Mouse (Mus musculus) hindbrain, embryonic 16.5 days (tissue): Measurements from ENCODE around the gene Thada. TPM values are rescaled to one million over a fixed set of nuclear protein-coding genes. Genes with fewer than 3 reads are reported as not detected.

ENCODE experiments used
- ATAC-seq: fragments of 200-750 bp; cut with Nextera tagmentation; 2 replicates; pipeline ENCODE4 v1.8.0; 2017; ENCODE audit warnings: moderate TSS enrichment, moderate library complexity
- H3K27ac ChIP-seq: fragments of 300-500 bp; sonication (generic); 2 replicates; pipeline ENCODE4 v1.5.1; 2014; ENCODE audit warnings: low read depth, mild to moderate bottlenecking, control low read depth, low read length, moderate library complexity
- H3K27me3 ChIP-seq: fragments of 300-500 bp; sonication (generic); replicated peaks from 2 replicates; pipeline ENCODE4 v1.6.1; 2014; ENCODE audit warnings: low read length; ENCODE audit not compliant: control insufficient read depth, insufficient read depth
- H3K36me3 ChIP-seq: fragments of 300-500 bp; sonication (generic); 2 replicates; pipeline ENCODE4 v1.6.1; 2014; ENCODE audit warnings: mild to moderate bottlenecking, low read length, moderate library complexity, mixed read lengths; ENCODE audit not compliant: control insufficient read depth, insufficient read depth
- H3K4me1 ChIP-seq: fragments of 300-500 bp; sonication (generic); 2 replicates; pipeline ENCODE4 v1.6.1; 2014; ENCODE audit warnings: low read depth, low read length; ENCODE audit not compliant: control insufficient read depth, insufficient read depth
- H3K4me2 ChIP-seq: fragments of 300-500 bp; sonication (generic); 2 replicates; pipeline ENCODE4 v1.6.1; 2014; ENCODE audit warnings: mild to moderate bottlenecking, low read length, control low read depth, moderate library complexity
- H3K4me3 ChIP-seq: fragments of 300-500 bp; sonication (generic); 2 replicates; pipeline ENCODE4 v1.5.1; 2014; ENCODE audit warnings: mild to moderate bottlenecking, low read length, control low read depth, moderate library complexity
- H3K9ac ChIP-seq: fragments of 300-500 bp; sonication (generic); 2 replicates; pipeline ENCODE4 v1.6.1; 2014; ENCODE audit warnings: low read depth, mild to moderate bottlenecking, control low read depth, low read length, moderate library complexity
- H3K9me3 ChIP-seq: fragments of 300-500 bp; sonication (generic); 2 replicates; pipeline ENCODE4 v1.6.1; 2014; ENCODE audit warnings: mild to moderate bottlenecking, low read length, moderate library complexity; ENCODE audit not compliant: control insufficient read depth
- WGBS: fragments of 180-500 bp; shearing (Covaris S2); extraction: QIAGEN DNeasy Blood & Tissue Kit; methylation state at CpG from one replicate; pipeline ENCODE4 v1.1.7; 2014; 5-methylcytosine and 5-hydroxymethylcytosine counted together
- polyA plus RNA-seq: library from polyadenylated mRNA; unstranded; fragments of >200 nt; fragmentation: Nextera tagmentation; extraction: Ambion mirVana; gene quantifications from 2 replicates; pipeline ENCODE4 v1.2.1, GENCODE M21; 2015

The Thada gene
- polyA plus RNA-seq, 1 experiment from 2014 or later = 5.1 TPM

DNA sequence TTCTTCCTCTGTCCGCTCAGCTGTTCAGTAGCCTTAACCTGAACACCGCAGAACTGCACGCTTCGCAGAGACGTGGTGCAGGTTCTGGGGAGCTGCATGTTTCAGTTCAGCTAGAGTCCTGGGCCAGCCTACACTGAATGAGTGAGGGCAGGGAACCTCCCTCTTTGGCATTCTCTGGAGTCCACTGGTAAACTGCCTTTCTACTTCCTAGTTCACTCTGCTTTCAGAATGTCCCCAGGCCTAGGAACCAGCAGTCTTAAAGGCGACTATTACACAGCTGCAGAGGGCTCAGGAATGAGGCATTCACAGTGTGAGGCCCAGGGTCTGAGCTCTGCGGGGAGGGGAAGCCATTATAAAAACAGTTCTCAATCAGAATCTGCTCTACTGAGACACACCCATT lies 262.7 kb downstream of the Thada start:
- no peak overlapping the region for H3K27ac ChIP-seq
- no peaks in the 10 kb centered on the region for H3K9me3 ChIP-seq
- H3K36me3 ChIP-seq = peaks cover 5% of the 10 kb centered on the region; the same call in 1 of the 2 replicates
- no peak for ATAC-seq
- WGBS = 62% methylated on average over 7 of the region's 7 CpGs
- no peak overlapping the region for H3K4me3 ChIP-seq
- H3K9ac ChIP-seq = no peak overlapping the region
- H3K27me3 ChIP-seq = no peaks in the 10 kb centered on the region
- H3K4me2 ChIP-seq = no peak overlapping the region
- no peaks in the 10 kb centered on the region for H3K4me1 ChIP-seq

DNA sequence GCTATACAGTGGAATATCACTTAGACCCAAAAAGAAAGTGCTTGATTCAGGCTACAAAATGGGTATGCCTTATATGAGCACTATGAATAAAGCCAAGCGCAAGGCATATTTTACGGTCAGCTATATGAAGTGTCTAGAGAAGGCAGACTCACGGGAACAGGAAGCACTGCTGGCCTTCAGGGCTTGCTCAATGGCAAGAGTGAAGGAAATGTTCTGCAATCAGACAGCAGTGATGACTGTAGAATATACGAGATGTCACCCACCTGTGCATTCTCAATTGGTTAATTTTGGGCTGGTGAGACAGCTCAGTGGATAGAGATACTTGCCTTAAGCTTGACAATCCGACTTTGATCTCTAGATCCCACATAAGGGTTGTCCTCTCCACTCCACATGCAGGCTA lies 264.8 kb downstream of the Thada start:
- no peak for ATAC-seq
- Histone ChIP-seq H3K27me3 (no peaks in the 10 kb centered on the region), H3K9ac (no peak overlapping the region), H3K27ac (no peak overlapping the region), H3K4me3 (no peak overlapping the region), H3K4me1 (no peaks in the 10 kb centered on the region), H3K9me3 (no peaks in the 10 kb centered on the region), H3K36me3 (peaks cover 5% of the 10 kb centered on the region; the same call in 1 of the 2 replicates), H3K4me2 (no peak overlapping the region)
- 95% methylated on average over 5 of the region's 5 CpGs for WGBS

DNA sequence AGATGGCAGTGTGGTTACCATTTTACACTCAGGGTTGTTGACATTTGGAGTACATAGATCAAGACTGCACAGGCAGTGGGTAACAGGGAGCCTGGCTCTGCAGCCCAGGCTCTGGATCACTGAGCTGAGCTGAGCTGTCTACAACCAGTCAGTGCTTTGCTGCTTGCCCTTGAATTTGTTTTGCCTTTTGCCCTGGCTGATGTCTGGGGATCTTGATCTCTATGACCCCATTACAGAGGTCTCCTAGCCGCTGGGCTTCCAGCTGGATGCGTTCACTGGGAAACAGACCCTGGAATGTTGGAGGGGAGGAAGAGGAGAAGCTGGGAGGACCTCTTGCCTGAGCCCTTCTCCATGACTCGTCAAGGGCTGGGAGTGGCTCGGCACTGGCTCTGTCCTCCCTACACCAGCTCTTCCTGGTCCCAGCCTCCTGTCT lies 268.1 kb downstream of the Thada start:
- no peaks in the 10 kb centered on the region for H3K4me1 ChIP-seq
- H3K36me3 ChIP-seq = no peaks in the 10 kb centered on the region
- no peak overlapping the region for H3K27ac ChIP-seq
- H3K9ac ChIP-seq = no peak overlapping the region
- WGBS = 51% methylated on average over 4 of the region's 4 CpGs
- H3K9me3 ChIP-seq = no peaks in the 10 kb centered on the region
- no peaks in the 10 kb centered on the region for H3K27me3 ChIP-seq
- no peak overlapping the region for H3K4me3 ChIP-seq
- ATAC-seq = no peak
- H3K4me2 ChIP-seq = no peak overlapping the region

DNA sequence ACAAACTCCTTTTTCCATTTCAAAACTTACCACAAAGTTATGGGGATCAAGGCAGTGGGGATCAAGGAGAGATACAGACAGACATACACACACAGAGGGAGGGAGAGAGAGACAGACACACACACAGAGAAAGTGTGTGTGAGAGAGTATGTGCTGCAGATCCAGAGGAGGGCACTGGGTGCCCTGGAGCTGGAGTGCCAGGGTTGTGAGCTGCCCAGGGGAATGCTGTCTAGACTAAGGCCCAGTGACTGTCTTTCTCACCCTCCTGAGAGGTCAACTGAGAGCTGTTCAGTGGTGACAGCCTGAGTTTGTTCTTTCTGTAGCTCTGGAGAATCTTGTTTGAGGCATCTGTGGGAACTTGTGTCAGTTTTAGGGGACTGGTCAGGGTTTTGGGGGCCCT lies 269.7 kb downstream of the Thada start:
- no peak overlapping the region for H3K4me3 ChIP-seq
- no peak overlapping the region for H3K27ac ChIP-seq
- H3K9ac ChIP-seq = no peak overlapping the region
- no peak overlapping the region for H3K4me2 ChIP-seq
- ATAC-seq = no peak
- no peaks in the 10 kb centered on the region for H3K4me1 ChIP-seq
- no peaks in the 10 kb centered on the region for H3K36me3 ChIP-seq
- H3K27me3 ChIP-seq = no peaks in the 10 kb centered on the region
- no peaks in the 10 kb centered on the region for H3K9me3 ChIP-seq

DNA sequence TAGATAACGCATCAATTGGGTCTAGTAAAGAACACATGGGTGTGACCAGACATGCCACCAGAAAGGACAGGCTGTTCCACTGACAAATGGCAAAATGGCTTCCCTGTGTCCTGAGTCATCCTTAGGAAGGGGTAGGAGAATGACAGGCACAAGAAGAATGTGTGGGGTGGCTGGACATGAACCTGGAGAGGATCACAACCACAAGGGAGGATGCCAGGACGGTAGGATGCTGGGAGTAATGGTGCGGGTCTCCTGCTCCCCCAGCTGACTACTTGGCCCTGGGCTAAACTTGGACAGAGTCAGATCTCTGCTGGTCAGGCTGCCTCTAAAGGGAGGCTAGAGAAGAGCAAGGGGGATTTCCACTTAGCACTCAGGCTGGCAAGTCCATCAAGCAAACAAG lies 270.2 kb downstream of the Thada start:
- Histone ChIP-seq H3K9ac (no peak overlapping the region), H3K27ac (no peak overlapping the region), H3K4me1 (no peaks in the 10 kb centered on the region), H3K27me3 (no peaks in the 10 kb centered on the region), H3K9me3 (no peaks in the 10 kb centered on the region), H3K4me2 (no peak overlapping the region), H3K36me3 (no peaks in the 10 kb centered on the region), H3K4me3 (no peak overlapping the region)
- ATAC-seq = no peak
- 87% methylated on average over 3 of the region's 3 CpGs for WGBS

DNA sequence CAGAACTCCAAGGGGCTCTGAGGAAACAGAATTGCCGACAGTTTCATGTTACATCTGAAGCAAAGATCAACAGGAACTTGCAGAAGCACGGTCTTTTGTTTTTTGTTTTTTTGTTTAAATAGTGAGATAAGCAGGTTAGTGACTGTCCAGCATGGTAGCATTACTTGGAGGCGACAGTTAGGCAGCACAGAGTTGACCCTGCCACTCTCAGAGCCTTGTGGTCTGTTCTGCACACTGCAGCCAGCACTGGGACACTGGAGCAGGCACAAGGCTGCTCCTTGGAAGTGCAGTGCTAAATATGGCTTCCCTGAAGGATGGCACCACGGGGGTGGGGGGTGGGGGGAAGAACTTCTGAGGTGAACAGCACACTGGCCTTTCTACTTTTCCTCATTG lies 271.0 kb downstream of the Thada start:
- Histone ChIP-seq H3K4me1 (no peaks in the 10 kb centered on the region), H3K27ac (no peak overlapping the region), H3K4me3 (no peak overlapping the region), H3K9ac (no peak overlapping the region), H3K4me2 (no peak overlapping the region), H3K9me3 (no peaks in the 10 kb centered on the region), H3K27me3 (no peaks in the 10 kb centered on the region), H3K36me3 (no peaks in the 10 kb centered on the region)
- WGBS = 59% methylated on average over 4 of the region's 4 CpGs
- ATAC-seq = no peak

DNA sequence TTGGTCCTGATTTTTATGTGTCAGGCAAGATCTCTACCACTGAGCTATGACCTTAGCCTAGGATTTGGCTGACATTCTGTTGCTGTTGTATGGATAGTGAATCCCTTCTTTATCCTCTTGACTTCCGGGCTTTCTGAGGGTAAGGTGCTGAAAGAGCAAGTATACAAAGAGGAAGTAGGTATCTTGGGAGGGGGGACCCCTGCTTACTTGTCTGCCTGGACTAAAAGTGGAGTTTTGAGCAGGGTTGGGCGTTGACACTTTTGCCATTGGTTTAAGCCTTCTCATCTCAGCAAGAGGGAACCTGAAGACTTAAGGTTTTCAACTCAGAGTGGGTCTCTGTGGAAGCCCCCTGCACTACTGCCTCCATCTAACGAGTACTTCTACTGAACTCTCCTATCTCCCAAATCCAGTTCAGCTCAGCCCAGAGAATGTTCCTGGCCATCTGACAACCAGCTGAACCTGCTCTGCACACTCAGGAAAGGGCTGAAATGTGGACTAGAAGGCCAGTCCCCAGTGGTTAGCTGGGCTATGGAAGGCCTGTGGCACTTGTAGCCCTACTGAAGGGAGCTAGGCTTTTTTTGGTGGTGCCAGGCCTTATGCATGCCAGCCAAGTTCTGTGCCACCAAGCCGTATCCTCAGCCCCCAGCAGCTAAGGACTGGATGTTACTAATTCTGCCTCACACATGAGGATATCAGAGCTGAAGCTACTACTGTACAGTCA lies 271.6 kb downstream of the Thada start:
- H3K4me2 ChIP-seq = no peak overlapping the region
- no peak overlapping the region for H3K4me3 ChIP-seq
- no peak overlapping the region for H3K27ac ChIP-seq
- no peaks in the 10 kb centered on the region for H3K36me3 ChIP-seq
- no peaks in the 10 kb centered on the region; the same call in 1 of the 2 replicates for H3K4me1 ChIP-seq
- H3K9me3 ChIP-seq = no peaks in the 10 kb centered on the region
- no peak overlapping the region for H3K9ac ChIP-seq
- WGBS = 83% methylated on average over 4 of the region's 4 CpGs
- no peaks in the 10 kb centered on the region; the same call in 1 of the 2 replicates for H3K27me3 ChIP-seq
- no peak for ATAC-seq

DNA sequence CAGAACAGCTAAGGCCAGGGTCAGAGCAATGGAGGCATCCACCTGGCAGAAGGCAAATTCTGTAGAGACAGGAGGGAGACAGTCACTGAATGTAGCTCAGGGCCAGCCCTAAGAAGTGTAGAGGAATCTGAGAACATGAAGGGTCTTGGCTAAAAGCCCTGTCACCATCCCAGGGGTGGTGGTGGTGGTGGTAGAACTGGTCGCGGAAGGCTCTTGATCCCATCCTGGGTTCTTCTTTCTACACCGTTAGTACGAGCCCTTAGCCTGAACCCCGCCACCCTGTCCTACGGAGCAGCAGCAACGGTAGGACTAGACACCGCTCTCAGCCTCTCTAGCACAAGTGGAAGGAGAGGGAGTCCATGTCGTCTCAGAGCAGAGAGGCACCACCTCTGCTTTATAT lies 272.6 kb downstream of the Thada start:
- WGBS = 90% methylated on average over 9 of the region's 9 CpGs
- H3K36me3 ChIP-seq = no peaks in the 10 kb centered on the region
- H3K9me3 ChIP-seq = no peaks in the 10 kb centered on the region
- H3K27me3 ChIP-seq = peaks cover 4% of the 10 kb centered on the region
- H3K4me3 ChIP-seq = no peak overlapping the region
- no peak overlapping the region for H3K4me2 ChIP-seq
- H3K9ac ChIP-seq = no peak overlapping the region
- no peak for ATAC-seq
- H3K4me1 ChIP-seq = peaks cover 9% of the 10 kb centered on the region
- no peak overlapping the region for H3K27ac ChIP-seq

DNA sequence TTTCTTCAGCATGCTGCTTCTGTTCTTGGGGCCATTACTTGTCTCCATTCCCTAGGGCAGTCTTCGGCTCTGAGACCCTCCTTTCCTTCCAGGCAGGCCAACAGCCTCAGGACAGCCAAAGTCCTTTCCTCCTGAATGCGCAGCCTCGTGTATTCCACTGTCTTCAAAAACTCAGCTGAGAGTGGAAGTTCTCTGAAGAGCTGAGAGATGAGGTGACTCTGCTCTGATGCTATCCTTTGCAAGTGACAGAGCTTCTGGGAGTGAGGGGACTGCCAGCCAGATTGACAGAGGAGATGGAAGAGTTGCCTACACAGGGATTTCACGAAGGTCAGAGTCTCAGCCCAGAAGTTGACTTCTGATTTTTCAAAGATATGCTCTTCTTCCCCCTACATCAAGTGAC lies 274.1 kb downstream of the Thada start:
- WGBS = 94% methylated on average over 4 of the region's 4 CpGs
- no peak overlapping the region for H3K9ac ChIP-seq

More for the DNA sequence above, 274.1 kb downstream of the Thada start:
- Histone ChIP-seq H3K4me2 (no peak overlapping the region), H3K9me3 (no peaks in the 10 kb centered on the region), H3K36me3 (no peaks in the 10 kb centered on the region), H3K27me3 (peaks cover 4% of the 10 kb centered on the region), H3K4me3 (no peak overlapping the region), H3K27ac (no peak overlapping the region), H3K4me1 (peaks cover 11% of the 10 kb centered on the region)
- no peak for ATAC-seq
